Mouse (Mus musculus) Patski (cell line): ENCODE measurements around the gene Srl. TPM values are rescaled to one million over a fixed set of nuclear protein-coding genes. Genes with fewer than 3 reads are reported as not detected.

Source experiments
- ATAC-seq: fragments of 100-300 bp; one replicate; pipeline ENCODE4 v1.8.0; 2021
- CTCF ChIA-PET: fragments of 350-600 bp; sonication (Branson Sonifier 250); formaldehyde crosslinking; loops from one replicate; lab custom pipeline; 2022; ENCODE audit warnings: inconsistent platforms; lab: Charles Lee
- POLR2A ChIA-PET: fragments of 350-600 bp; sonication (Branson Sonifier 250); formaldehyde crosslinking; loops from one replicate; lab custom pipeline; 2022; ENCODE audit warnings: antibody characterized with exemption, inconsistent platforms; lab: Charles Lee
- DNase-seq: peaks from one replicate; pipeline ENCODE4 v3.0.0-alpha.2; 2011; ENCODE audit warnings: low read depth, low spot score
- H3K27me3 ChIP-seq: fragments of 371-371 bp; one replicate; pipeline ENCODE4 v1.5.1; 2021
- CTCF ChIP-seq: fragments of 100-300 bp; IDR thresholded peaks from one replicate; pipeline ENCODE4 v1.5.1; 2021
- in situ Hi-C: fragments of 300-500 bp; cut with MboI; formaldehyde crosslinking; loops from 3 replicates; pipeline ENCODE4 v1.11.1; 2018; ENCODE audit warnings: low pct_unique_long_range_greater_than_20kb, mixed read lengths
- polyA plus RNA-seq: library from polyadenylated mRNA; unstranded; gene quantifications from one replicate; pipeline ENCODE4 v1.2.3, GENCODE M21; 2021

Srl gene
- polyA plus RNA-seq, 1 experiment from 2014 or later, result 2.0 TPM

DNA sequence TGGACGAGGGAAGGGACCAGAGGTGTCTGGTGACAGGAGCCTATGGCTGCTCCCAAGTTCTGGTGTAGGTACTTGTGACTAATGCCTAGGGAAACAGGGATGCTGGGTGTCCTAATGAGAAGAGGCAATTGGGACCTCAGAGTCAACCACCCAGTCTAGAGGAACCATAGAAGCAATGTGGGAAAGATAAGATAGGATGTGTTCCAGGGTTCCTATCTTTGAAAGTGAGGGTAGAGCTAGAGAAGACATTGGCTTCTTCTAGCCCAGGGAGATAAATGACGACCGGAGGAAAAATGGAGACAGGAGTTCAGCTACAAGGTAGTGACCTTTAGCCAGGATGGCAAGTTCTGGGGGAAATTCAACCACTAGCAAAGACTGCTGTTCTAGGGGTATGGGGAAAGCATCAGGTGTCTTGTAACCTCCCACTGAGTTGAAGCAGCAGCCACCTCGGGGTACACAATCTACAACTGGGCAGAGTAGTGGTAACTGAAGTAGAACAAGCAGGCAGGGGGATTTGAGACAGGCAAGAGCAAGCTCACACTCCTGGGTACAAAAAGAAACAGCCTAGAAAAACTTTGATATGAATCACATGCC is 20.4 kb downstream of the Srl start:
- POLR2A ChIA-PET, result interaction anchor here (0.5 kb wide), 1 partner anchor 18 kb away, joined by 3 read pairs; no protein-coding TSS in a partner anchor
- DNase-seq (no peak), ATAC-seq (no peak)
- CTCF ChIA-PET, result interaction anchor here (1.0 kb wide), 1 partner anchor 32 kb away, joined by 3 read pairs; no protein-coding TSS in a partner anchor
- in situ Hi-C loops, result no loop called here
- no peak for TF ChIP-seq CTCF
- H3K27me3 ChIP-seq, result no peaks in the 10 kb centered on the region

DNA sequence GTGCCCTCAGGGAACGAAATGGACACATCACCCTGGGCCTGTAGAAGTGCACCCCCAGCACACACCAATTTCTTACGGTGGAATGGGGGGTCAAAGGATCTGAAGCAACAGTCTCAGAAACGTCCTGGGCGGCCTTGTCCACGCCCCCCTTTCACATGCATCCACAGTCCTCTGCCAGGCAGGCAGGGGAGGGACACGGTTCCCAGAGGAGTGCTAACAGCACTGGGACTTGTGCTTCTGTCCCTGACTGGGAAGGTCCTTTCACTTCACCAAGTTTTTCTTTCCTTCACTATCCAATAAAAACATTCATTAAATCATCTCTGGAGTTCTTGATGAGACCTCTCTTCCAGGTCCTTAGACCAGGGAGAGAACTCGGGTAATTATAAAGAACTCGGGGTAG is 20.9 kb downstream of the Srl start:
- H3K27me3 ChIP-seq, result no peaks in the 10 kb centered on the region
- TF ChIP-seq CTCF, result no peak
- ATAC-seq (no peak), DNase-seq (no peak)
- in situ Hi-C loops, result no loop called here
- POLR2A ChIA-PET, result no interaction called here
- CTCF ChIA-PET, result interaction anchor here (1.0 to 2.0 kb wide), 2 partner anchors 14 to 28 kb away, joined by 3 to 5 read pairs; no protein-coding TSS in a partner anchor

DNA sequence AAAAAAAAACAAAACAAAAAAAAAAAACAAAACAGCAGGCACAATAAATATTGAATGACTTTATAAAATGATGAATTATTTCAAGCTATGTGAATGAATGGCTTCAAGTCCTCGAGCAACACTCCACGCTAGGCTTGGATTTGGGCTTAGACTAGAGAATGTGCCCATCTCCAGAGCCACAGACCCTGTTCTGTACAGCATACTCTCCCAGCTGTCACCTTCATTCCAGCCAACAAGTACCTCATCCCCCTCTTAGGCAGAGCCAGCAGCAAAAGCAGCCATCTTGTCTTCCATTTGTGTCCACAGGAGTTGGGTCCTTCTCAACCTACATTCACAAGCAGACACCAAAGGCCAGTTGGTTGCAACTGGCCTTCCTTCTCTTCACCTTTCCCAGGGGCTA is 21.8 kb downstream of the Srl start:
- ChIA-PET CTCF (interaction anchor here (1.0 to 2.0 kb wide), 3 partner anchors 13 to 27 kb away, joined by 3 to 5 read pairs (median 3); no protein-coding TSS in a partner anchor), POLR2A (no interaction called here)
- no peaks in the 10 kb centered on the region for H3K27me3 ChIP-seq
- in situ Hi-C loops, result no loop called here
- ATAC-seq (no peak), DNase-seq (no peak)
- no peak for TF ChIP-seq CTCF

DNA sequence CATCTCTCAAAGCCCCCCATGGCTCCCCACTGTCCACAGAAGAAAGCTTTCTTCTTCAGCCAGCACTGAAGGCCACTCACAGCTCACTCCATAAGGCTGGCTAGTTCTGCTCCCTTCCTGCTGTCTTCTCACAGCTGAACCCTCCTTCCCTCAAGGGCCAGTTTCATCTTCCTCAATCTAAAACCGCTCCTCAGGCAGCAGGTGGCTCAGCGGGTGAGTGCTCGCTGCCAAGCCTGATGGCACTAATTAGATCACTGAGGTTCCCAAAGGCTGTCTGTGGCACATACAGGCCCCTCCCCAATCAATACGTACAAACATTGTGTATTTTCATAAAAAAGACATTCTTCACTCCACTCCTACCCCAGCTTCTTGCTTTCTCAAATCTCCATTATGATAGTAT is 22.5 kb downstream of the Srl start:
- no peak for TF ChIP-seq CTCF
- ATAC-seq, result no peak
- POLR2A ChIA-PET, result no interaction called here
- no peaks in the 10 kb centered on the region for H3K27me3 ChIP-seq
- CTCF ChIA-PET, result interaction anchor here (1.4 to 2.0 kb wide), 2 partner anchors 12 to 19 kb away, joined by 3 to 5 read pairs; no protein-coding TSS in a partner anchor
- DNase-seq, result no peak
- in situ Hi-C loops, result no loop called here

DNA sequence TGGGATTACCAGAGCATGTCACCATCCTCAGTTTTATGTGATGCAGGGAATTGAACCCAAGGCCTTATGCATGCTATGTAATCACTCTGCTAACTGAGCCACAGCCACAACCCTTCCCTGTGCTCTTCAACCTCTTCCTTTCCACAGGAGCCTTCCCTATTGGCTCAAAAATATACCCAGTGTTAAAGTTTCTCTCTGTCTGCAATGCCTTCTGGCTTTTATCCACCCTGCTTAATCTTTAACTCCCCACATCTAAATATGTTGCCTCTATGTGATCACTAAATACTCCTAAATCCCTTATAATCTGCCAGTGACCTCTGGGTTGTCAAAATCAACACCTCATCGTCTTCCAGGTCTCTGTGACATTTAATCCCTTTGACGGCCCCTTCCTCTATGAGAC is 23.7 kb downstream of the Srl start:
- ChIA-PET POLR2A (no interaction called here), CTCF (no interaction called here)
- ATAC-seq (no peak), DNase-seq (no peak)
- in situ Hi-C loops, result no loop called here
- H3K27me3 ChIP-seq, result no peaks in the 10 kb centered on the region
- TF ChIP-seq CTCF, result no peak

DNA sequence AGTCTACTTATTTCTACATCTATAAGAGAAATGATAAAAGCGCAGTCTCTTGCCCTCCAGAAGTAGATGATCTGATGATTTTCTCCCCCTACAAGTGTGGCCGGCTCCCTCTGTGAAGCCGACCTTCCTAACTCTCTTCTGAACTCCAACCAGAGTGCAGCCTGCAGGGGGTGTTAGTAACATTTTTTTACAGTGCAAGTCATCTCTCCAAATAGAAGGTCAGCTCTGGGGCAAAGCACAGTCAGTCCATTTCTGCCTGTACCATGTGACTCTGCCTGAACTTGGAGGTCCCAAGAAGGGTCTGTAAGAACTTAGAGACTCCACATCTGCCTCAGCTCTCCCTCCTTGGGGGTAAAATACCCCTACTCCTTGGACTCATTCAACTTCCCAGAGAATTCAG is 27.2 kb downstream of the Srl start:
- DNase-seq (no peak), ATAC-seq (no peak)
- POLR2A ChIA-PET, result no interaction called here

DNA sequence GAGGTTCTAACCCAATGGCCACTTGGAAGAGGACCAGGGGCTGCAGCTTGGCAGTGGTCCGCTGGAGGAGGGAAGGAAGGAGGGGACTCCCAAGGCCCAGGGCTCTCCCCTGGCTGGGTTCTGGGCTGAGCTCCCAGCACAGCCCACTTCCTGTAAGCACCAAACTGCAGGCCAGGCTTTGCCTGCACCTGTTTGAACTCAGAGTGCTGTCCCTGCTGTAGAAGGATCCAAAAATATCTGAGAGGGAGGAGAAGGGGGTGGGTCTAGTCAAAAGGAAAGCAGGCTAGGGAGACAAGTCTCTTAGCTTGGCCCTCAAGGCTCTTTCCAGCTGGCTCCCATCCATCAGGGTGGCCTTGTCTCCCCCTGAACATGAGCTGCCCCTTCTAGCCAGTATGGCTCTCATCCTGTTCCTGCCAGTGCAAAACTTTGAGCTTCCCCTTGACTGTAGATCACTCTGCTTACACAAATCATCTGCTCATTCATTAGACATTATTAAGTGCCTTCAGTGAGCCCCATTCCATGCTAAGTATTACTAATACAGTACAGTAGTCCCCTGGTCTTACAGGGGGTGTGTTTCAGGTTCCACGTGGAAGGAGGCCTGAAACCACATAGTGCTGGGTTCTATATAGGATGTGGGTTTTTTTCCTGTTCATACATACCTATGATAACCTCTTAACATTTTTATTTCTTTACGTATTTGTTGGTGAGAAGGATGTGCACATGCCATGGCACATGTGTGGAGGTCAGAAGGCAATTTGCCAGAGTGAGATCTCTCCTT is 28.8 kb downstream of the Srl start:
- ATAC-seq, result no peak
- CTCF ChIA-PET, result interaction anchor here (1.3 kb wide), 1 partner anchor 24 kb away, joined by 3 read pairs; no protein-coding TSS in a partner anchor
- H3K27me3 ChIP-seq, result no peaks in the 10 kb centered on the region
- in situ Hi-C loops, result no loop called here
- POLR2A ChIA-PET, result interaction anchor here (0.6 kb wide), 2 partner anchors 92 to 527 kb away, joined by 3 read pairs; no protein-coding TSS in a partner anchor
- no peak for DNase-seq
- no peak for TF ChIP-seq CTCF

More for the DNA sequence above, 27.2 kb downstream of the Srl start:
- H3K27me3 ChIP-seq, result no peaks in the 10 kb centered on the region
- CTCF ChIA-PET, result interaction anchor here (0.9 kb wide), 1 partner anchor 9 kb away, joined by 3 read pairs; no protein-coding TSS in a partner anchor
- in situ Hi-C loops, result no loop called here
- no peak for TF ChIP-seq CTCF

DNA sequence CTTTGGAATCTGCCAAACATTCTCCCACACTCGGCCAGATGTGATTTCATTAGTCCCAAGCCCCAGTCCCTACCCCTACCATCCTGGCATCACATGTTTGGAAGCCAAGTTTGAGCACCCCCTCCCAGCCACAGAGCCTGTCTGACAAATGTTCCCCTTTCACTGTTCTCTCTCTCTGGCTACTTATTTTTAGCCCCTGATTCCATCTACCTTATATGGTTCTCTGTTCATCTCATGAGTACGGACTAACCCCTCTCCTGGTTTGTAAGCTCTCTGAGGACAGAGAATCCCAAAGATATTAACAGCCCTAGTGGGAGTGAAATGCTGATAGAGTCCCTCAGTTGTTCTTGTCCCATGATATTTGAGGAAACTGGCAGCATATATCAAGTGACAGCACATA is 30.2 kb downstream of the Srl start:
- in situ Hi-C loops, result no loop called here
- H3K27me3 ChIP-seq, result no peaks in the 10 kb centered on the region
- POLR2A ChIA-PET, result no interaction called here
- ATAC-seq, result no peak
- DNase-seq, result no peak
- CTCF ChIA-PET, result interaction anchor here (1.3 kb wide), 1 partner anchor 22 kb away, joined by 3 read pairs; no protein-coding TSS in a partner anchor
- TF ChIP-seq CTCF, result no peak

DNA sequence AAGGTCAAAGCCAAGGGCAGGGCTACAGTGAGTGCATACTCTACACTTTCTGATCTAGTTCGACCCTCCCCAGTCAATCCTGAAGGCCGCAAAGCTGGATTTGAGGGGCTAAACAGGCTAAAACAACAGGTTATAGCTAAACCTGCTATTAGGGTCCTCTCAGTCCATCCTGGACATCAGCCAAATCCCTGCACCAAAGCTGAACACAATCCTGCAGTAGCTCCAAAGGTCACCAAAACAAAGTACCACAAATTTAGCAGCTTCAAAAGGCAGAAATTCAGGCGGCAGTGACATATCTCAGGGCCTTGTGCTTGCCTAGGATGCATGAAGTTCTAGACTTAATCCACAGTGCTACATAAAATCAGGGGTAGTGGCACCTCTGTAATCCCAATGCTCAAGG is 35.4 kb downstream of the Srl start:
- ChIA-PET POLR2A (no interaction called here), CTCF (interaction anchor here (1.1 to 2.0 kb wide), 2 partner anchors 11 to 13 kb away, joined by 5 read pairs; no protein-coding TSS in a partner anchor)
- DNase-seq, result no peak
- no peaks in the 10 kb centered on the region for H3K27me3 ChIP-seq
- no peak for TF ChIP-seq CTCF
- ATAC-seq, result no peak
- in situ Hi-C loops, result no loop called here

DNA sequence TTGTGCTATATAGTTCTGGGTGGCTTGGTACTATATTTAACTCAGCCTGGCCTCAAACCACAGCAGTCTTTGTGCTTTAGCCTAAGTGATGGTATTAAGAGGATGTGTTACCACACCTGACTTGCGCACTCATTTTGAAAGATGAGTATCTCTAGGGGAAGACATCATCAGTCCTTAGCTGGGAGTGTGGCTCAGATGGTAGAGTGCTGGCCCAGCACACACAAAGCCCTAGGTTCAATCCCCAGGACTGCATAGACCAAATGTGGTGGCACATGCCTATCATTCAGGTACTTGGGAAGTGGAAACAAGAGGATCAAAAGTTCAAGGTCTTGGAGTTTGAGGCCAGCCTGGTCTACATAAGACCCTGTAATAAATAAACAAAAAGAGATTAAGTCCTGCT is 38.1 kb downstream of the Srl start:
- ChIA-PET CTCF (no interaction called here), POLR2A (interaction anchor here (0.8 kb wide), 1 partner anchor 18 kb away, joined by 3 read pairs; no protein-coding TSS in a partner anchor)
- no peak for ATAC-seq
- TF ChIP-seq CTCF, result no peak
- in situ Hi-C loops, result no loop called here
- H3K27me3 ChIP-seq, result no peaks in the 10 kb centered on the region
- no peak for DNase-seq

DNA sequence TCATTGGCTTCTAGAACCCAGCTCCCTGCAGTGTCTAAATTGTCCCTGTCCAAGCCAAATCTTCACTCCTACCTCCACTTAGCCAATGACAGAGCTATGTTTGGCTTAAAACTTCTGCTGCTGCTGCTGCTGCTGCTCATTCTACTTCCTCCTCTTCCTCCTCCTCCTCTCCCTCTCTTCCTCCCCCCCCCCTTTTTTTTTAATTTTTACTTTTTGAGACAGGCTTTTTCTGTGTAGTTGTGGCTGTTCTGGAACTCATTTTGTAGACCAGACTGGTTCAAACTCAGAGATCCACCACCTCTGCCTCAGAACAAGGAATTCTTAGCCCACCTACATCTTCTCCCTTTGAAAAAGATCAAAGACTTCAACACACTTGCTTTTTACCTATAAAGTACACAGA is 39.0 kb downstream of the Srl start:
- in situ Hi-C loops, result no loop called here
- TF ChIP-seq CTCF, result no peak
- CTCF ChIA-PET, result no interaction called here
- POLR2A ChIA-PET, result interaction anchor here (0.8 kb wide), 1 partner anchor 19 kb away, joined by 3 read pairs; no protein-coding TSS in a partner anchor
- H3K27me3 ChIP-seq, result no peaks in the 10 kb centered on the region
- DNase-seq (no peak), ATAC-seq (no peak)
